Mouse (Mus musculus): ENCODE results near the gene Lif. TPM values are rescaled to one million over a fixed set of nuclear protein-coding genes. Genes with fewer than 3 reads are reported as not detected.
A peak's percentile ranks its signal among the peaks of the same experiment; 100 is the strongest.

The Lif gene
- total RNA-seq (2022) = under 1 TPM in 2 of 4 experiments, not detected in 2; 0.19 to 0.22 TPM

DNA sequence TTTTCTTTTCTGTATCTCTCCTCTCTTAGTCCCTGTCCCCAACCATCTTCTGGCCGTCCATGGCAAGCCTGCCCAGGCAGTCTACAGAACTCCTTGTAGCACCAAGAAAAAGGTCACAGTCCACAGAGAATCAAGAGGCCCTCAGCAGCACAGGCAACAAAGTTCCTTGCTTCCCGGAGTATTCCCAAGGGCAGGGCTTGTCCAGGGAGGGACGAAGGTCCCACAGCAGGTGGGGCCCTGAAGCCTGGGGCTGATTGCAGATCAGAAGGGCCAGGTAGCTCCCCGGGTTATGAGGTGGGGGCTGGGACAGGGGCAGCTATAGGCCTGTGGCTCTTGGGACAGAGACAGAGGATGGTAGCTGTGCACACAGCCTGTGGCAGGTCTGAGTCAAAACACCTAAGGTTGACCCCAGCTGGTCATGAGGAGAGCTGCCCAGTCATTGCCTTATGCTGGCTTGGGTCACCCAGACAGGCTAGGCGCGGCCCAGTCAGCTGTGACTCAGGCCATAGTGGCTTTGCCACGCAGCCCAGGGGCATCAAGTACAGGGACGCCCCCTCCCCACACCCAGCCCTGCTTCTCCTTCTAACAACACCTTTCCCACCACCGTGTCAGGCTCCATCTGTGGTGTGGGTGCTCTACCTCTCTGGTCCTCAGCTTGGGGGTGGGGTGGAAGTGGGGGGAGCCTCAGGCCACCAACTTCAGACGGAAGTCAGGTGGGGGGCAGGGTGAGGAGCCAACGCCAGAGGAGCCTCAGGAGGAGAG is at the start of gene Lif:
Gene Lif (plus strand): TSS at position 712 of the 762 bp plus-strand sequence.
- DNase-seq (ENCODE audit: low spot score in 2 of 2) = no peak

DNA sequence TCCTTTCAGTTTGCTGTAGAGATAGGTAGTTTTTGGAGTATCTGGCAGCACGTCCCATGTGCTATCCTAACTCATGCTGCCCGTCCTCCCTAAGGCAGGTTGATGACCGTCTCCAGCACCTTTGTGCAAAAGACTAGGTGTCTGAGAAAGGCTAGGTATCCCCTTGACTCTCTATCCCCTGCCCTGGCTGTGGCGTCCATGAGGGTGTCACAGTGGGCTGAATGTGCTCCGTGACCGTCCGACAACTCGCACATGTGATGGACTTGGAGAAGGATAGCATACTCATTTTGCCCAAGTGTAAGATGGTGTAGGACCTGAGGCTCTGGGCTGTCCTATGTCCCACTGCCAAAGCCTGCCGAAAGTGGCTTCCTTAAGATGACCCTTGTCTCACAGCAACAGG is 49.7 kb upstream of the Lif start:
- no peak for DNase-seq (ENCODE audit: low spot score in 2 of 2)

DNA sequence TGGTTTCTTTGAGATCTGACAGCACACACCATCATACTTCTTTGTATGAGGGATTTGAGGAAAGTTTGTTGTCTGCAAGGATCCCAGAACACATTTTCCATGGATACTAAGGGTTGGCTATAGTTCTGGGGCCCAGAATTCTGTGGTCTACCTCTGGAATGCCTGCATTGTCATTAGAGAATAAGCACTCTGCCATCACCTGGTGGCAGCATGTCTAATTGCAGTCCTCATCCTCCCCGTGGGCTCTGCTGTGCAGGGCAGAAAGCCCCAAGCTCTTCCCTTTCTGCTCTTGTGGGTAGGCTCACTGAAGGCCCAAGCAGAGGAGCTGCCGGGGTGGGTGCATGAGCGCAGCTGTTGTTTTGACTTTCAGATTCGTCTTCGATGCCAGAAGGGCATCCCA is 47.8 kb upstream of the Lif start:
- DNase-seq (ENCODE audit: low spot score in 2 of 2) = no peak

DNA sequence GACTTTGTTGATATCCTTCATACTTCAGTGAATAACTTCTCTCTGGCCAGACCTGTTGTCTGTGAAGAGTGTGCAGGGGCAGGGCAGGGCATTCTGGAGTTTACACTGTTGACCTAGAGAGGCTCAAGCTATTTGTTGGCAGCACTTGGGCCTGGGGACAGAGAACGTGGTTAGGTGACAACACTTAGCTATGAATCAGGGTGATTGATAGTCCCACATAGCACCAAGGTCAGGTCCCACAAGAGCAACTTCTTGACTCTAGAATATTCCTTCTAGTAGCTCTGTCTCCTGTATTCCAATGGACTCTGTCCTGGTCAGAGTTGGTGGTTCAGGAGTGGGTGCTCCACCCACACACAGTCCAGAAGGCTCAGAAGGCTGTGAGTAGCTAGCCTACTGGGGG is 46.6 kb upstream of the Lif start:
- DNase-seq (ENCODE audit: low spot score in 2 of 2) = no peak

DNA sequence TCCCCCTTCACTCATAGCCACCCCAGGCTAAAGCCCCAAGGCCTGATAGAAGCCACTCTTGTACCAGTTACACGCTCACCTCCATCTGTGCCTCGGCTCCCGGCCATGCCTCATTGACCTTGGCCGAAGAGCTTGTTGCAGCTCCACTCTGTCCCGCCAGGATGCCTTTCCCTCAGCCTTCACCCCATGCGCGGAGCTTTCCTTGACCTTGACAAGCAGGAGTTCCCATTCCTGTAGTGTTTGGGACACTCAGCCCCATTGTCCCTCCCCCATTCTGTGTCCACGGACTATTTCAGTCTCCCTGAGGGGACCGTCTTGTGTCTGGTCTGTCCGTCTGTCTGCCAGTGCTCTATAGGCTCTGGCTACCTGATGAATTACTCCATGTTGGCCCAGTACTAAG is 44.2 kb upstream of the Lif start:
- no peak for DNase-seq (ENCODE audit: low spot score in 2 of 2)

DNA sequence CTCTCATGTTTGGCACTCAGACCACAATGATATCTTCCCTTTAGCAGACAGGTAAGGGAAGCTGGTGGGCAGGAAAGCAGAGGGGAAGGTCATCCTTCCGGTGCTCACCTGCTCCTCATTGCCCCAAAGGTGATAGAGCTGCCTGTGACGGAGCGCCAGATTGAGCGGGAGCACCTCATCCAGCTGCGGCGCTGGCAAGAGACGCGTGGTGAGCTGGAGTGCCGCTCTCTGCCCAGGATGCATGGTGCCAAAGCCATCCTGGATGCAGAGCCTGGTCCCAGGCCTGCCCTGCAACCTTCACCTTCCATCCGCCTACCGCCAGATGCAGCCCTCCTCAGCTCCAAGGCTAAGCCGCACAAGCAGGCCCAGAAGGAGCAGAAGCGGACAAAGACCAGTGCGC is 42.8 kb upstream of the Lif start:
- no peak for DNase-seq (ENCODE audit: low spot score in 2 of 2)

DNA sequence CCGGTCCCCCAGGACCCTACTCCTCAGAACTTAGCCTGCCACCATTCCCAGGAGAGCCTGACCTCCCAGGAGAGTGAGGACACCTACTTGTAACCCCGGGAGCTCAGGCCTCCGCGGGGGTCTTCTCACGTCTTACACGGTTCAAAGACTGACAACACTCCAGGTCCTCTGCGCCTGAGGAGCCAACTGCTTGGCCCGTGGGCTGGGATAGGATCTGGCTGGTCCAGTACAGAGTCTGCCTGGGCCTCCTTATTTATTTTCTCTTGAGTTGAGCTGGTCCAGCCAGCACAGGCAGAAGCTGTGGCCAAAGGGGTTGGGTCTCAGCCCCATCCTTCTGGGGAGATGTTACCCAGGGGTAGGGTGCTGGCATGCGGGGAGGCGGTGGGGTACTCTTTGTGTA is 42.3 kb upstream of the Lif start:
- no peak for DNase-seq (ENCODE audit: low spot score in 2 of 2)

DNA sequence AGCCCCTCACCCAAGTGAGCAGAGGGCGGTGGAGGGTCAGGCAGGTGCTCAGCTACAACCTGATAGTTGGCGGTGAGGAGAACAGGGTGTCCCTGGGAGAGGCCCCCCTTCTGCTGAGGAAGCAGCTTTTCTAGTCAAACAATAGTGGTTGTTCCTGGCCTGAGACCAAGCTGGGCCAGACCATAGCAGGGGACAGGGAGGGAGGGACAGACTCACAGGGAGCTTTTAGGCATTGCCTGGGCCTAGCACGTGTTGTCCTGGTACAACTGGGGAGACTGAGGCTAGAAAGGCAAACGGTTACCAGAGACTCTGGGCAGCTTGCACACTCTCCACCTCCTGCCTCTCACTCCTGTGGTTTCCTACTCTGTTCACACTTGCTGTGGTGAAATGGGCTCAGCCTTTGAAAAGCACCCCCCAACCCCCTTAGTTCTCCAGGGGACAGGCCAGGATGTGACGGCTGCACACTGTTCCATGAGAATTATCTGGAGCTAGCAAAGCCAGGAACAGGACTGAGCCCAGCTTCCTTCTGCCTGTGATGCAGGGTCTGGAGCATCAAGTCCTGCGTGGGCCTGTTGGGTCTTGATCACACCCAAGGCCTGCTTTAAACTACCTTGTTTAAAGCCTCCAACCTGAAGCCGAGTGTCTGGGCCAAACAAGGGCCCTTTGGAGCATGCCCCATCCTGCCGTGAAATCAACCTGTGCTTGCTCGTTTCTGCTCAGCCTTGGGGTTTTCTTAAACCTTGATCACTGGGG is 40.9 kb upstream of the Lif start:
- DNase-seq (ENCODE audit: low spot score in 2 of 2) = no peak

DNA sequence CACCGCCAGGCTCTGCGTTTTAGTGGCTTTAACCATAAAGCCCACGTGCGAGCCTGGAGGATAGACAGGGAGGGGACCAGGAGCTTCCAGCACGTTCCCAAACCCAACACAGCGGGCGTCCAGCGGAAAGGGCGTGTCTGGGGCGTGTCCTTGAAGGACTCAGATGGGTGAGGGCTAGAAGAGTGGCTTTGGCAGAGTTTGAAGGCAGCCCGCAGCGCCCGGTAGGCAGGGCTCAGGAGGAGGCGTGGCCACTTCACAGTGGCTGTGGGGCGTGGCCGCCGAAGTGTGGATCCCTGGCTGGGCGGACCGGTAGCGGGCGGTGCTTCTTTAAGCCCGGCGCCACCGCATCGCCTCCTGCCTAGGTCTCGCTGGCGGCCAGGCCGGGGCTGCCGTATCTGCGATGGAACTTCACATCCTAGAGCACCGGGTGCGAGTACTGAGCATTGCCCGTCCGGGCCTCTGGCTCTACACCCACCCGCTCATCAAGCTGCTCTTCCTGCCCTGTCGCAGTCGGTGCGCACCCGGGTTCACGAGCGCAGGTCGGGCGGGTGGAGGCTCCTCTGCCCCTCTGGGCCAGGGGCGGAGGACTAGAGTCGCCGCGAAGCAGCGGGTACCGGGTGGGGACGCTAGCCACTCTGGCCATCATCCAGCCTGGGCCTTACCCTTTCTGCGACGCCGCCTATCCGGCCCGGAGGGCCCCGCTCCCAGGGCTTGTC is 39.3 kb upstream of the Lif start, which contains the start of gene Castor1:
Gene Castor1 (plus strand): TSS at position 312 of the 716 bp plus-strand sequence.
- peak; percentile 84 to 90 for DNase-seq (ENCODE audit: low spot score in 2 of 2)

DNA sequence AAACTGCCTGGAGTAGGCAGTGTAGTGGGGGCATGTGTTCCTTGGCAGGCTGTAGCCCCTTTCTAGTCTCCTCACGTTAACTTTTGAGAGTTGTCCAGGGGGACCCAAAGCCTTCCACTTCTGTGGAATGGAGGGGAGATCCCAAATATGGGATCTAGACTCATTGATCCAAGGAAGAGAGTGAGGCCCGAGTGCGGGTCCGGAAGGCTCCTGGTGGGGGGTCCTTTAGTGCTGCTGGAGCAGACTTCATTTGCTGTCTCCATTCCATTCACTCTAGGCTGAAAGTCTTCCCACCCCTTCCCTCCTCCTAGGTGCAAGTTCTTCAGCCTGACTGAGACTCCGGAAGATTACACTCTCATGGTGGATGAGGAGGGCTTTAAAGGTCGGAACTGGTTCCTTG is 38.7 kb upstream of the Lif start:
- no peak for DNase-seq (ENCODE audit: low spot score in 2 of 2)

DNA sequence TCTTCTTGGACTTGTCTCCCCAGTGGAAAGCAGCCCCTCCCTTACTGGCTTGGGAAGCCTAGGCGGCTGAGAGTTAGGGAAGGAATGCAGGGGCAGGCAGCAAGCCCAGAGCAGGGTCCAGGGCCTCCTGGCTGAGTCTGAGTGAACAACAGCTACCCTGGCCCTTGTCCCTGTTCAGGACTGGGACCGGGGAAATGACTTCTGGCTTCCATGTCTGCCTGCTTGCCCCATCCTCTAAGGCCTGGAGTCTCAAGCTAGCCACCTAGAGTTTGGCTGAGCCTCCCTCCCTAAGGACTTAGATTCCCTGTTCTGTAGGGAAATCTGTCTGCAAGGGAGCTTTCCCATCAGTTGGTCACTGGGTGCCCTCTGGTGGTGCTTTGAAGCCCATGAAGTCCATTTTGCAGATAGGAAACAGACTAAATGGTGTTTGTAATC is 38.0 kb upstream of the Lif start:
- DNase-seq (ENCODE audit: low spot score in 2 of 2) = peak; percentile 65 to 68

DNA sequence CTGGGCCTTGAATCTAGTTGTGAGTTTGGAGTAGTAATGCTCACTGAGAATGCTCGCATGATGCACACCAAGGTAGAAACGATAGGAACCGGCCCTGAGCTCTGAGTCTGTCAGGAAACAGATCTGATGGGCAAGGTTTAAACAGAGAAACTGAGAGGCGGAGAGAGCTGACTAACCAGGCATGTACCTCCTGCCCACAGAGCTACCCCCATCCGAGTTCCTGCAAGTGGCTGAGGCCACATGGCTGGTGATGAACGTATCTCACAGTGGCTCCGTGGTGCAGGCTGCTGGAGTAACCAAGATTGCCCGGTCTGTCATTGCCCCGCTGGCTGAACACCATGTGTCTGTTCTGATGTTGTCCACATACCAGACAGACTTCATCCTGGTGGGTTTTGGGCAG is 37.4 kb upstream of the Lif start:
- DNase-seq (ENCODE audit: low spot score in 2 of 2) = no peak

DNA sequence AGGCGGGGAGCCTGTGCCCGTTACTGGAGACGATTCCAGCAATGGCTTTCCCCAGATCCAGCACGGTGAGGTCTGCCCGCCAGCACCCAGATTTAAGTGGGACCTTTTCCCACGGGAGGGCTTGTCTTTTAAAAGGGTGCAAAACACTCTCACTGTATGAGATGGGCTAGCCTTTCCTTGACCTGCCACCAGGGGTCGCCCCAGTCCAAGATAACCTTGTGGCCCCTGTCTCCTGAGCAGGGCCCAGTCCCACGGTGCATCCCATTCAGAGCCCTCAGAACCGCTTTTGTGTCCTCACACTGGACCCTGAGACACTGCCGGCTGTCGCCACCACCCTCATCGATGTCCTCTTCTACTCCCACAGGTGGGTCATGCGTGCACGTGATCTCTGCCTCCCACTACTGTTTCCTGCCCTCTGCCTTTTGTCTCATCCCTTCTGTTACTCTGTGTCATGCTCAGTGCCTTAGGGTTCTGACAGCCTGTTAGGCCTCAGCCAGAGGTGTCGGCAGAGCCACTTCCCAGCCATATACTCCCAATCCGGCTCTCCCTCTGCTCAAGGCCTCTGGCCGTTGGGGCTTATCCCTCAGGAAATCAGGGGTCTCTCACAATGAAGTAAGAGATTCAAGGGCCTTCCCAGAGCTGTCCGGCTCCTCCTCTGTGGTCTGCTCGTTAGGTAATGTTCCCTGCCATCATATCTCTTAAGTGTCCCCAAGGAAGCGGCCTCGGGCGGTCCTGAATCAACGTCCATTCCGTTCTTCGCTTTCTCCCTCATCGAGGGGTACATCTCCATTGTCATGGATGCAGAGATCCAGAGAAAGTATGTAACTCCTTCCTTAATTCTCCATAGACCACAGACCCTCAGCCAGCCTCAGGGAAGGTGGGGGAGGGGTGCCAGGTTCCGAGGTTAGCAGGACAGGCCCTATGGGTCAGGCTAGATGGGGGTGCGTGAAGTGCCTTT is 36.6 kb upstream of the Lif start:
- peak; percentile 67 to 70 for DNase-seq (ENCODE audit: low spot score in 2 of 2)

DNA sequence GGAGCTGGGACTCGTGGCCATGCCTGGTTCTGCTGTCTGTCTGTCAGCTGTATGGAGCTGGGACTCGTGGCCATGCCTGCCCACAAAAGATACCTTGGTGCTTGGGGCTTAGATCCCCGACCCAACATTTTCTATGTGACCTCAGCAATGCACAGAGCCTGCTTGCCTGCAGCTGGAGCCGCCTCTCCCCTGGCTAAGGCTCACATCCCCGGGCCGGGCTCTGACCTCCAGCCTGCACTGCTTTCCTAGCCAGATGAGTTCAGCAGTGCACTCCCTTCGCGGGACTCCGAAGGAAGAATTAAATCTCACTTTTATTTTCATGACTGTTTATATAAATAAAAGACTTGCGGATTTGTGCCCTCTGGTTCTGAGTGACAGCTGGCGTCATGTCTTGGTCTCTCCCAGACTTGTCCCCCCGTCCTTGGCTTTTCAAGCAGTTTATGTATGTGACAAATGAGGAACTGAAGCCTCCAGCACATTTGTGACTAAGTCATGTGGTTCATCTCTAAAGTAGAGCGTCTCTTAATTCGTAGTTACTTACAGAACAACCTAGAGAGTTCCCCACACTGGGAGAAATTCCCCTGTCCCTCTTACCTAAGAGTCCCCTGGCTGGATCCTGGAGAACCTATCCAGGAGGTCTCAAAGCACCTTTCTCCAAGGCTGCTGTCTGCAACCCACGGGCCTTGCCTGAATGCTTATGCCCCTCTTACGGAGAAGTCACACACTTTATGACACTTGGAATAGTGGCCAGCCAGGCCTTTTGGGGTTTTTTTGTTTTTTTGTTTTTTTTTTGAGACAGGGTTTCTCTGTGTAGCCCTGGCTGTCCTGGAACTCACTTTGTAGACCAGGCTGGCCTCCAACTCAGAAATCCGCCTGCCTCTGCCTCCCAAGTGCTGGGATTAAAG is 35.1 kb upstream of the Lif start:
- no peak for DNase-seq (ENCODE audit: low spot score in 2 of 2)

DNA sequence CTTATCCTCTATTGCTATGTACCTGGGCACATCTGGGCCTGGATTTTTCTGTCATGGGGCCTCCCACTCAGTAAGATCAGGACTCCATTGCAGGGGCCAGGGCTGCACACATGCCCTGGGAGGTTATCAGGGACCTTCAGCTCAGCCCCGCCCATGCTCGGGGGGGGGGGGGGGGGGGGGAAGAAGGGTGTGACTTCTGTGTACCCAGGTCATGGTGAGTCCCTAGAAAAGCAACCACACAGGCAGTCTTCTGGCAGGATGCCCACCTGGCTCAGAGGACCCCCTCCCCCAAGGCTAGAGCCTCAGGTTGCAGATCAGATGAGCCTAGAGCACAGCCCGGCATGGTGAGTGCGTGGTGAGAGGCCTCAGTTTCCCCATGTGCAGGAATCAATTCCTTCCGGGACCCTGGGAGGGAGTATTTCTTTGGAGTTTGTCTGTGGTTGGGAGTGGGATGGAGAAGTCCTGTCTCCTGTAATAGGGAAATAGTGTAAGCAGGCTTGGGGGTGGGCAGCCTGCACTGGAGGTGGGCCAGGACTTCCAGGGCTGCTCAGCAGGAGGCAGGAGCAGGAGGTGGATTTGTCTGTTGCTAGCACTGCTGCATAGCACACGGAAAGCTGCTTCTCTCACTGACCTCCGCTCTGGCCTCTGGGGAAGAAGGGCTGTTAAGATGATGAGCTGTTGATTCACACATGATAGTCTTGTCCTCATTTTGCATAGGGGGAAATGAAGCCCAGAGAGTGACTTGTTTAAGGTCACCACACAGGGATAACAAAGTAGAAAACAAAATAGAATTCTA is 33.8 kb upstream of the Lif start:
- no peak for DNase-seq (ENCODE audit: low spot score in 2 of 2)

DNA sequence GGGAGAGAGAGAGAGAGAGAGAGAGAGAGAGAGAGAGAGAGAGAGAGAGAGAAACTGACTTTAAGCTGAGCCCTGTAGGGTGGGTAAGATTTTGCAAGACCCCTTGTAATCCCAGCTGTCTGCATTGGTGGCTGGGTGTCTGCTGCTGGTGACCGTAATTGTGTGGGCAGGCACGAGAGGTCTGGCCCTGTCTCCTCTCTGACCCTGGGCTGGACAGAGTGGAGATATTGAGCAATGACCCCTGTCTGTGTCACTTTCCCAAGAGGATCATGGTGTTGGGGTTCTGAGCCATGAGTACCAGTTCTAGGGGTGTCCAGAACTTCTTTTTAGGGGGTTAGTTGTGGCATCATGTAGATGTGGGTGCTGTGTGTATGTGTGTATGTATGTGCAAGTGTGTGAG is 33.1 kb upstream of the Lif start:
- no peak for DNase-seq (ENCODE audit: low spot score in 2 of 2)

DNA sequence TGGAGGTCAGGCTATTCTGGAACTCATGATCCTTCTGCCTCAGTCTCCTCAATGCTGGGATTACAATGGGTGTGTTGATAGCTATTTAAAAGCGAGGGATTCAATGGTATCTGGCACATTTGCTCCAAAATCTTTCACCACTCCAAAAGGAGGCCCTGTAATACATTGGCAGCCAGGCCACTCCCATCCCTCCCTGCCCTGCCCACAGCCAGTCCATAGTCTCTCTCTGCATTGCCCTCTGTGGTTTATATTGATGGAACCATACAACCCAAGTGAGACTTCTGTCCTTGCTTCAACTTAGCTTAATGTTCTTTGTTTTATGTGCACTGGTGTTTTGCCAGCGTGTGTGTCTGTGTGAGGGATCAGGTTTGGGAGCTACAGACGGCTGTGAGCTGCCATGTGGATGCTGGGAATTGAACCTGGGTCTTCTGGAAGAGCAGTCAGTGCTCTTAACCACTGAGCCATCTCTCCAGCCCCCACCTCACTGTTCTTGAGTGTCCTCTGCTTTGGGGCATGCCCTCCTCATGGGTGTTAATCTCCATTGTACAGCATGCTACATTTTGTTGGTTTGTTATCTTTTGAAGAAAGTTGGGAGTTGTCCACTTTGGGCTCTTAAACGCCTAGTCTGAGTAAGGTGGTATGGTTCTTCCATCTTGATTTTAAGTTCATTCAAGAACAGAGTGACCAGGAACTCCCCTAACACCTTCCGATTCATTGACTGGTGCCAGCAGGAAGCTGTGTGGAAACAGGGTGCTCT is 30.6 kb upstream of the Lif start:
- DNase-seq (ENCODE audit: low spot score in 2 of 2) = no peak

DNA sequence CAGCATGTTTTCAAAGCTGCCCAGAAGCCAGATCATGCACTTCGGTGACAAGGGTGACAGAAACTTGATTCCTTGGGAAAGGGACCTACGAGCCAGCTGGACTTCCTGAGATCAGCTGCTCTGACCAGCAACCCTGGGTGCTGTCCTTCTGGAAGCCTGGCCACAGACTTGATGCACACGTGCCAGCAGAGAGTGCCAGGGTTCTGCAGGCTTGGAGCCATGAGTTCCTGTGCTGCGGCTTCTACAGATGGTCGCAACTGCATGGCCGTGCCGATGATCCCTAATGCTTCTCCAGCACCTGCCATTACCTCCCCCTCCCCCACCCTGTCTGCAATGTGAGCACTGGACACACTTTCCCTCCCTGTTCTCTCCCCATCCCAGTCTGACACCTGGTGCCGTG is 28.9 kb upstream of the Lif start:
- peak; percentile 36 to 67 for DNase-seq (ENCODE audit: low spot score in 2 of 2)
